Mouse (Mus musculus) NIH3T3 (cell line): Measurements from ENCODE around the gene Tubgcp3.
"Not testable (repeated sequence)": the region's sequence is repeated elsewhere in the genome, so short reads cannot be mapped to it uniquely, and the experiment has no call there.

Experiments
- DNase-seq: peaks from one replicate; pipeline ENCODE4 v3.0.0-alpha.2; 2012; ENCODE audit warnings: low read depth

Gene Tubgcp3

DNA sequence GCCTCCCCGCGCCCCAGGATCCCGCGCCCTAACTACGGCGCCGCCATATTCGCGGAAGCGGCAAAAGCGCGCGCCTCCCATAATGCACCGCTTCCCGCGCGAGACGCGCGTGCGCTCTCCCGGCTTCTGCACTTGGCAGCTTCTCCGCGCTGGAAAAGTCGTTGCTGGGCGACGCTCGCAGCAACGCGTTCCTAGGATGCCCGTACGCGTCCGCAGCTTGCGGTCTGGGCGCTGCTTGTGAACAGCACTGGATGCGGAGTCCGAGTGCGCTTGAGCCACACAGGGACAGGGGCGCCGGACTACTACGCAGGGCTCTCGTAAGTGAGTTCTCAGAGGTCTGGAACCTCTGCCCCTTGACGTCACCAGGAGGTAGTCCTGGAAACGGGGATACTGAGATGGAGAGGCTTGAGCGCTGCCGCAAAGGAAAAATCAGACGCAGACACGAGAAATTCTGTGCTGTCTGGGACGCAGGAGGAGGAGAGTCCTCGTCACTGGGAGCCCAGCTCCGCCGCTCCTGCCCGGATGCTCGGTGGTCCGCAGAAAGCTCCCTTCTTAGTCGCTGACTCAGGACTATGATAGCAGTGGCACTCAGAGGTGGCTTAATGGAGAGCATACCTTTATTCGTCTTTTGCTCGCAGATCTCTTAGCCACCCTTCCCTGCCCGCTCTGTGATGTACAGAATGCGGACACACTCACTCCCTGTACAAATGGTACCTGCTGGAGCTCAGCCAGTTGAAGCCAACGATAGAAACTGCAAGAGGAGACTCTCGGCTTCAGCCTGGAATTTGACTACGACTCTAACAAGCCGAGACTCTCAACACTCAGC lies at the start of gene Tubgcp3:
Gene Tubgcp3, minus strand, starts transcription at position 193 of the 826 bp plus-strand sequence.
- DNase-seq = peak; percentile 97

DNA sequence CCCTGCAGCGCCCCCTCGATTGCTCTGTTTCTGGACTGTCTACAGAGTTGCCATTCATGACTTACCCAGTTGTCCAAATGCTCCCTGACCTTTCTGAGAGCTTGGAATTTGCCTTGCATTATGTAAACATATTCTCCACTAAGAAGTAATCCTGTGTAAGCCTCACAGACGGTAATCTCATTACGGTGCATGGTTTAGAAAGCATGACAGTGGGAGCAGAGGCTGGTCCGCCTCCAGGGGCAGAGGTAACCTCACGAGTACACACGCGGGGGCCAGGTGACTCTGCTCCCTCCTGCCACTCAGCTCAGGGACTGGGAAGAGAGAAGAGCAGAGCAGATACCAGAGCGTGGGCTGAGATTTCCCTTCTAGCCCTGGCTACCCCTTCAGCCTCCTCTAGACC lies 47.0 kb upstream of the Tubgcp3 start:
- no peak for DNase-seq

DNA sequence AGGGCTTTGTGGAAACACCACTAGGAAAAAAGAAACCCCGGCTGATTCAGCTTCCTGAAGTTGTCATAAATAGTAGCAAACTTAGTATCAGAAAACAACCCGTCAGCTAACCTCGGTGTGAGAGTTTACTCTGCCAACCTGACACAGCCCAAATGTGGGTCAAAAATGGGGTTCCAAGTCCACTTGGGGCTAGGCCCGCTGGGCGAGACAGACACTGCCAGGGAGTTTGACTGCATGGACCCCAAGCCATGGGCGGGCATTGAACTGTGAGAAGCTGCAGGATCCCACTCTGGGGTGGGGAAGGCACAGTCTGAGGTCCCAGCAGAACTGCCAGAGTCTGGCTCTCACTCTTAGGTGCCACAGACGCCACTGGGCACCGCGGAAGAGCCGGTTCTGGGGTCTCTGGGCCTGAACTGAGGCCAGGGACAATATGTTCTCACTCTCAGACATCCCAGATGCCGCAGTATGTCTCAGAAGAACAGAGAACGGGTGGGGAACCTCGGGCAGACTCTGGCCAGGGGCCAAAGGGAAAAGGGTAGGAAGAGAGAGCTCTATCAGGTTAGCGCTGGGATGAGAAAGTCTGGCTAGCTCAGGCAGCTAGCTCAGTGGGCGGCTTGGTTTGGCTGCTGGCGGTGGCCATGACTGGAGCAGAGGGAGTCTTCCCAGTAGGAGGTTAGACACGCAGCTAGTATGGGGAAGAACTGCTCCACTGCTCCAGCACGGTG lies 44.0 kb upstream of the Tubgcp3 start:
- DNase-seq = no peak

DNA sequence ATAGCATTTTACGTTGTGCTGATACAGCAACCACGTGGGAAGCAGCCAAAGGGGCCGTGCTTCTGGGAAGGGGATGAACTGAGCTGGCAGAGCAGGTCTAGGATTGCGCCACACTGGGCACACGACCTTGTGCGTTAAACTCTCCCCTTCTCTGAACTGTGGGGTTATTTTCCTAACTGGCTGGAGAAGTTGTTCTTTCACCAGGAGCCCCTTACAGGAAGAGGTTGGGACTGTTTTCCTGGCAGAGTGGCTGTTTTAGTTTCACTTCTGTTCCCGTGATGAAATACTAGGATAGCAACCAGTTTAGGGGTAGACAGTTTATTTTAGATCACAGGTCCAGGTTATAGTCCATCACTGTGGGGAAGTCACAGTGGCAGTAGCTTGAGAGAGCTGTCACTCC lies 39.6 kb upstream of the Tubgcp3 start:
- peak; percentile 3 for DNase-seq

DNA sequence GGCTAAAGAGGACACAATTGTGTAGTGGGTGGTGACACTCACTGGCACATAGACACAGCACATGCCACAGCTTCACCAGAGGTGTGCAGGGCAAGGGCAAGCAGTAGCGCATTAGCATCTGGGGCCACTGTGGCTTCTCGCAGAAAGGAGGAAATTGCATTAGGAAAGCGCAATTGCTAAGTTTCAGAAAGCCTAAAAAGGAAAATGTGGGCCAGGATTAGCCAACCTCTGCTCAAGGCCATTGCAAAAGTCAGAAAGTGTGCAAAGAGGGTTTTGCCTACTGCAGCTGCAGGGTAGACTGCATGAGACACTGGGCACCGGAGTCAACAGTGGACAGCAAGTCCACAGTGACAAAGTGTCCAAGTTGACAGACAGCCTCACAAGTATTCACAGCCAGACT lies 31.5 kb upstream of the Tubgcp3 start:
- no peak for DNase-seq

DNA sequence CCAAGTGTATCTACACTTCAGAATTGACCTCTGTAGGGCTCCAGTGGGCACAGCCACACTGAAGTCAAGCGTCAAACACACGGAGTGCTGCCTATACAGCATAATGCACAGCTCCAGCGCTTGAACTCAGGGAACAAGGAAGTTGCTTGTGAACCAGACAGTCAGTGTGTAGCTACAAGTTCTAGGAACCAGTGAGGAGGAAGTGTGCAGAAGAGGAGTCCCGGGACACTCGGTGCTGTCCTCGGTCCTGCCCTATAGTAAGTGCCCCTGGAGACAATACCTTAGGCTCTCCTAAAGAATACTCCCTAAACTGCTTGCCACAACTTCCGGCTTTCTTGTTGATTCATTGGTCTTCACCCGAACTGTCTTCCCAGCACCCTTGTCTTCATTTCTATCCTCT lies 30.2 kb upstream of the Tubgcp3 start:
- peak; percentile 8 for DNase-seq

DNA sequence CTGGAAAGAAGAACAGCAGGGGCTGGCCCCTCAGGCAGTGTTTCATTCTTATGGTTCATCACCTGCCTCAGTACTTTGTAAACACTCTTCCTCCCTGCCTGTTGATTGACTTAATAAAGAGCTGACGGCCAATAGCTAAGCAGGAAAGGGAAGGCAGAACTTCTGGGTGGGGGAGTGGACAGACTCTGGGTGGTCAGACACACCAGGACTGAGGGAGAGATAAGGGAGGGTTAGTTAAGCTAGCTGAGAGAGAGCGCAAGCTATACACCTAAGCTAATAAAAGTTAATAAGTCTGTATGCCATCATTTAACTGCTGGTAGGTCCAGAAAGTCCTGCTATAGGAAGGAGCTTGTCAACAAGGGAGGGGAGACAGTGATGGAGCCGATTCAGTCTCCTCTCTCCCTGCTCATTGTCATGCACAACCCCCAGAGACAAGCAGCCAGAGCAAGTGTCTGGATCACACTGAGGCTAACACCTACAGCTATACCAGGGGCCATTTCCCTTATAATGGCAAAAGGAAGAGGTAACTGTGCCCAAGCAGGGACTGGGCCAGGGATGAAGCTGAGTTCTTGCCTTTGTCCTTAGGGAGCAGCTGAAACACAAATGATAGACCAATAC lies 26.7 kb upstream of the Tubgcp3 start:
- no peak for DNase-seq

DNA sequence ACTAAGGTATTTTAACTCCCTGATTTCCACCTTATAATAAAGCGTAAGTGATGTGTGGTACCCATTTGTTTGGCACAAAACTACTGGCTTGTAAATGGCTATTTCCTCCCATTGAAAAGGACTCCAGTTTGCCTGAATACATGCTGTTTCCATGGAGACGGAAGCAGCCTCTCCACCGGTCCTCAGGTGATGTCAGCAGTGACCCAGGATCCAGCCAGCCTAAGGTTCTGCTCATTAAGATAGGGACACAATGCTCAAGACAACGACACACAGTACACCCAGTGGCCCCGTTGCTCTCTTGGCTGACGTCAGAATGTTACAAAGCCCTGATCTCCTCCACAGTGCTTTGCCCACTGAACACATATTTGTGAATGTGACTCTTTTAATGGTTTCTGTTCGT lies 16.8 kb upstream of the Tubgcp3 start:
- no peak for DNase-seq

DNA sequence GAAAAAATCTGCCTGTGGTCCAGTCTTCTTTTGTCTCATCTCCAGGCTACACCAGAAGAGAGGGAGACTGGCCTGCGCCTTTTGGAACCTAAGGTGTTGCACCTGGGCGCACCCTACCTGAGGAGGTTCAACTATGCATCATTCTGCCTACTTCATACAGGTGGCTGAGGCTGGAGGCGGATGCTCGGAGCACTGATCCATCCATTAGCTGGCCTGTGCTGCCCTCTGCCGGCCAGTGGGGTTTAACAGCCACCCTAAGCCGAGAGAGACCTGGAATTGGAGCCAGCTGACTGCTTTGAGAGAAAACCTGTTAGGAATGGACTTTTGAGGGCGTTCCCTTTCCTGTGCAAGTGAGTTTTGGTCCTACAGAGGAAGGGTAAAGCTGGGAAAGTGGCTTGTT lies 5.5 kb upstream of the Tubgcp3 start:
- DNase-seq = peak; percentile 88

DNA sequence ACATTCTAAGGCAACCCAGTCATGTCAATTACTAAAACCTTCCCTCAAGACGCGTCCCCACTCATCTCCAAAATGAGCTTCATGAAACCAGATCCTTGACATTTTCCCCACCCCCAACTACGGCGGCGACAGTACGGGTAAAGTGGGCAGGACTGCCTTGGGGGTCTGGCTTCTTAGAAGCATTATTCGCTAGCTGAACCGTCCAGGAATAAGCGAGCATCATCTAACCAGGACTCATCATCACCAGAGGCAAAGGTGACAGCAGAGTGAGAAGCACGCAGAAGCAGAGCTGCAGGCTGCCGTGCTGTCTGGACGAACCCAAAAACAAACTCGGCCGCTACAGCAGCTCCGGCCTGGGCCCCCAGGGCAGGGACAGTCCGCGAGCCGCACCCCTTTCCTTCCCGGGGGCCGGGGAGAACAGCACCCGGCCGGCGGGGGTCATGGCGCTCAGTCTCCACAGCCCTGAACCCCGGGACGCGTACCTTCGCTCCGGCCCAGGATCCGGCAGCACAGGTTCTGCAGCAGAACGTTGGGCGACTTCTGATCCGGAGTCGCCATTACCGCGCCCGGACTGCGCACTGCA lies 484 bp downstream of the Tubgcp3 start:
- DNase-seq = peak; percentile 31

DNA sequence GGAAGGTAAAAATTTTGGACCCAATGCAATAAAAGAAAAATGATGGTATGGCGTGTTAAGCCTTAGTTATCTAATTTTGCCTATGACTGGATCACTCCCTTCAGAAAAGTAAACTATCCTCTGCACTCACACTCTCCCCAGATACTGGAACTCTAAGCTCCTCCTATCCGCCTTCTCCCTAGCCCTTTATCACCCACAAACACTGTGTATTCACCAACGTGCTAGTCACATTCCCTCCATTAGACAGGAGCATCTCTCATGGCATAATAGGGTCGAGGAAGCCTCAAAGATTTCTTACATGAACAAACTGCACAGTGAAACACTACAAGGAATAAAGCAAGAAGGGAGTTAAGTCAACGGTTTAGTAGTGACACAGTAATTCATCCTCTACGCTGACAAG lies 1.1 kb downstream of the Tubgcp3 start:
- DNase-seq = peak; percentile 12

DNA sequence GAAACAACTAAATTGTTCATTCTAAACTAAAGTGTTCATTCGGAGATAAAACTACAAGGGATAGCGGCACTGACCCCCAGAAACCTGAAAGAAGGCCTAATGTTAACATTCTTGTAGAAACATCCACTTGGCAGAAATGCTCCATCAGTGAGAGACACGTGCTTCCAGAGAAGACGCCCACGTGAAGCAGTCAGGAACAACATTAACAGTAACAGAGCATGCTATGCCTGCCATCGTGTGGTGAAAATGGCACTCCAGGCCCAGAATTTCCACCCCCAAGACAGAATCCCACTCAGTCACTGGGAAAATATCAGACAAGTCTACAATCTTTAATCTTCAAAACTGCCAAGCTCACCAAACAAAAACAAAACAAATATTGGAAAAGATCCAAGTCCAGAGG lies 3.2 kb downstream of the Tubgcp3 start:
- DNase-seq = no peak

DNA sequence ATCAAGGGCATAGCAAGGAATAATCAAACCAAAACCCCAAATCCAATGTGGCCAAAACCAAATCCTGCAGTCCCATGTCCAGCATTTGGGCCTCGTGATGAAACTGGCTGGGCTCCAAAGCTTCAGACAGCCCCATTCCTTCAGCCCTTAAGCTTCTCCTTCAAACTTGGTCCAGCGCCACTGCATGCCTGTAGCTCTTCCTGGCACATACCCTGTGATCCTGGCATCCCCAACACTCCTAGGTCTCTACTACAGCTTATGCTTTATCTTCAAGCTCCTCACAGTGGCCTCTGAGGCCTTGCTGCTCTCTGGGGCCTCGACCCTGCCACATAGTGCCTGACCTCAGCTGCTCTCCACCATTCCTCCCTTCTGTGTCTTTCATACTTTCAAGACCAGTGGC lies 5.5 kb downstream of the Tubgcp3 start:
- DNase-seq = not testable (repeated sequence)

DNA sequence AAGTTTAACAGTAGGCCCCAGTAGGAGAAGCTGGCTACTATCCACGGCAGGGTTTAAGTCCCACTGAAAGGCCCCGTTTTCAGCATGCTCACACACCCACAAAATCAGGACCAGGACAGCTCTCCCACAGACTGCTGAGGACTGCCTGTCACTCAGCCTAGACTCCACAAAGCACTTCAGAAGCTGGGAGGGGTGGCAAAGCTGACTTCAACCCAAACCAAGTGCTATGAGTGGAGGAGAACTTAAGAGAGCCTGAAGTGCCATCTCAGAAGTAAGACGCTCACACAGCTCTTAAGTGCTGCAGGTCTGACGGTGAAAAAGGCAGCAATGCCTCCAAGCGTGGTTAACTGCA lies 9.0 kb downstream of the Tubgcp3 start:
- DNase-seq = no peak

DNA sequence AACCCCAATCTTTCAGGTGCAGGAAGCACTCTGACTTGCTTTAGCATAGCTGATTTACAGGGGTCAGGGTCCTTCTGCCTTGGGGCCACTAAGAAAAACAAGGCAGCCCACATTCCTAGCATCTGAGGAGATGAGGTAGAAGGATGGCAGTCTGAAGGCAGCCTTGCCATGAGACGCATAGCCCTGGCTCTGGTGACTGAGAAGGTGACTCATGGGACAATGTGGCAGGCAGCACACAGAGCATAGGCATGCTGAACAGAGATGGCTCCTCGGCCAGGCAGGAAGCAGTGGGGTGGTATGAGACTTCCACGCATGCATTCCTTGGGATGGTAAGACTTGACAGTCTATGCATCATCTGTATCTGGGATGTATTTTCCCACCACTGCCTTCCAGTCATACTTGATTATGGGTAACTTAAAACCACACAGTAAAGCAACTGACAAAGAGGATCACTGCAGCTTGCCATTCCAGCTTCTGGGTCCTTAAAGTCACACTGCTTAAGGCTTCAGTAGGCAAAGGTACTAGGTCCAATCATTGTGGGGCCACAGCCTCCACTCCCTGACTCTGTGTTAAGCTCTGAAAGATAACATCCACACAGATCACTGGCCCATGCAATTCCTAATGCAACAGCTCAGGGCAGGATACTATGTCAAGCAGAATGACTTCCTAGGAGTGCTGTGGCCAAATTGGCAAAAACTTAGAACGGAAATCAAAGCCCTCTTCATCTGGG lies 9.5 kb downstream of the Tubgcp3 start:
- no peak for DNase-seq

DNA sequence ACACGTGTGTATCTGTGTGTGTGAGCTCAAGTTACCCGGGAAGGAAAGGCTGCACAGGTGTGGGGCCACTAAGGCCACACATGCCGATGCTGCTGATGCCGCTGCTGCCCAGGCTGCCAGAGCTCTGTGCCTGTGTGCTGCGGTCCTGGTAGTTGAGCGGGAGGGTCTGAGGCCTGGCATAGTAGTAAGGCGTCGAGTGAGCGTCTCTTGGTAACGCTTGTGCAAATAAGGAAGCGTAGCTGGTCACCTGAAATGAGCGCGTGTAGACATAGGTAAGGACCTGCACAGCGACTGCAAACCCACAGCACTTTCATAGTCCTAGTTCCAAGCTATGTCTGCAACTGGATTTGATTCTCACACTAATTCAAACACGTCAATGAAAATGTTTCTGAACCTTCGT lies 14.6 kb downstream of the Tubgcp3 start:
- no peak for DNase-seq

DNA sequence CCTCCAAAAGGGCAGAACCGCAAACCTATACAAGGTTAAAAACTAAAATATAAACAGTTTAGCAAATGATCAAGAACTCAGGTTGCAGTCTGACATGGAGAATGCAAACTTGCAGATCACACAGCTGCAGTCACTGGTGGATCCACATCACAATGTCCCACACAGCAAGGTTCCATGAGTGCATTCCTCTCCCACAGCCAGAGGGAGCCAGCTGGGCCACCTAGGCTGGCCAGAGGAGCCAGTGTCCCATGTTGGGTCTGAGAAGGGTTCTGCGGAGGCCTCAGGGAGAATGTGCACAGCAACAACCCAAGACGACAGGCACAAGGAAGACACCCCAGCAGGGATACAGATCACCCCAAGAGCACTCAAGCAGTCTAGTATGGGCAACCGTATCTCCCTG lies 20.8 kb downstream of the Tubgcp3 start:
- DNase-seq = no peak

DNA sequence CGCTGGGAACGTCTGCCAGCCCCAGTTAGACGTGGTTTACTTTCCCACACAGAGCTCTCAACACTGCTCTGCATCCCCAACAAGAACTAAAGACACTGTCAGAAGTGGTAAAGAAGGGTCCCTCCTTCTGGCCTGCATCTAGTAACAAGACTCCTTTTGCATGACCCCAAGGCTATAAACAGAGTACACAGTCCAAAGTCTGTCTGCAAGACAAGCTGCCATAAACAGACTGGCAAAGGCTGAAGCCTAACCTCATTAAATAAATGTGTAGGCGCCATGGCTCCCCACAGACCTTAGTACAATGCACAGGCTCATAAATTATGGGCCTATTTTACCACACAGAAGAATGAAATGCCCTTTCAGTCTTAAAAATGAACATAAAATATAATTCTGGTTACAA lies 21.6 kb downstream of the Tubgcp3 start:
- no peak for DNase-seq

DNA sequence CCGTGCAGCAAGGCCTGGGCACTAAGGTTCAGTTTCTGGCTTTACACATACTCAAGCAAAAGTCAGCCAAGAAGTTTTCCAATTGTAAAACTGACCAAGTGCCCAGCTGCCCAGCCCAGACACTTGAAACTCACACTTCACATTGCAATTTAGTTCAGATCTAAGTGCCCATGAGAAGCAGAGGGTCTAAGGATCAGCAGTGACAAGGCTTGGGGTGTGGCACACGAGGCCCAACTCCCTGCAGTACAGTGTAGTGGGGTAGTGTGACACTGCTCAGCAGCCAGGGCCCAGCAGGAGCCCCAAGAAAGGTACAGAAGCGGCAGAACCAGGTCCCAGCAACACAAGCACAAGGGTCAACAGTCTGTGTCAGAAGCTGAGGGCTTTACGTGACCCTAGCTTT lies 23.1 kb downstream of the Tubgcp3 start:
- DNase-seq = no peak

DNA sequence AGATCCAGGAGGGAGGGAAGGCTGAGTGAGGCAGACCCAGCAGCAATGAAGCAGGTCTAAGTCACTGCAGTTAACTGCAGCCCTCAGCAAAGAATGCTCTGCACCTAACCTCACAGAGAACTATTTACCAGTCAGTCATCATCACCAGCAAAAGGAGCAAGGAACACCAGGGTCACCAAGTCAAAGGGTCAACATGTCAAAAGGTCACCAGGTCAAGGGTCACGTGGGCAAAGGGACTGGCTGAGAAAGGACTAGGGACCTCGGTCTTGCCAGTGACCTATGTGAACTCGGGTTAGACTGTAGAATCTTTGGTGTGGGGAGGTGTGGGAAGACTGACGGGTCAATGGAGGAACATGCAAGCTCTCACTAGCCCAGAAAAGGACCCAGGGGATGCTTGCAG lies 25.5 kb downstream of the Tubgcp3 start:
- DNase-seq = no peak

DNA sequence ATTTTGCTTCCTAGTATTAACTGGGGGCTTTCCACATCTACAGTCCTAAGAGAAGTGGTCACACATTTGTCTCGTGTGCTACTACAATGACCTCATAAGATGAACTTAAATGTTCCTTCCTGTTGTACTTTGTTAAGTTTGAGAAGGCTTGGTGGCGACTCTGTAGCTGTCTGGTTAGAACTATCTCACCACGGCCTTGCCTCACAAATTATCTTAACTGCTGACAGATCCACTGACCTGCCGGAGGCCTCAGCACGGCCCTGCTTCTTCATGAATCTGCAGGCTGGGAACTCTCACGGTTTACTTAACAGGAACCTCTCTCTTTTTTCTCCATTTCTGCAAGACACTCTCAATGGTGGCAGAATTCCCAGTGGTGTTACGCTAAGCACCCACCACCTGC lies 27.2 kb downstream of the Tubgcp3 start:
- no peak for DNase-seq

DNA sequence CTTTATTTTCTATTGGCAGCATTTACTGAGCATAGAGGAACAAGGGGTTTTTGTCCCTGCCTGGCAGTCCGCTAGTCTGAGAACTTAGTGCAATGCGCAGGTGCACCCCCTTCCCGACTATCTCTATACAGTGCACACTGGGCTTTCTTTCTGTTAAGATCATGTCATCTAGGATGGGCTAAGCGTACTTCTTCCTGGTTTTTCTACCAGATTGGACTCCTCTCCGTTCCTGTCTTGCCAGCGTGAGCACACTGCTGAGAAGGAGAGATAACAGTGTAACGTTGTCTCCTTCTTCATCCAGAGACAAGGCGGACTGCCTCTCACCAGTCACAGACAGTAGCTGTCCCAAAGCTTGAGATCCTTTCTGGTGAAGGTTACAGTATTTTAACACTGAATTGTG lies 27.7 kb downstream of the Tubgcp3 start:
- no peak for DNase-seq
